Mouse (Mus musculus): ENCODE data around the gene Tbc1d10a. TPM values are rescaled to one million over a fixed set of nuclear protein-coding genes. Genes with fewer than 3 reads are reported as not detected.
A peak's percentile ranks its signal among the peaks of the same experiment; 100 is the strongest.
"Not testable (repeated sequence)": the region's sequence is repeated elsewhere in the genome, so short reads cannot be mapped to it uniquely, and the experiment has no call there.

The Tbc1d10a gene
- total and polyA plus RNA-seq, 2 experiments from 2014 or later = 31.9 to 48.4 TPM

GRCm38 (mm10) chr11:4166467-4167090, 20.0 kb upstream of the Tbc1d10a start:
- Histone ChIP-seq H3K9ac (replicated peaks; ENCODE audit: low read length, poor library complexity, severe bottlenecking) (no peak overlapping the region), H3K27me3 (ENCODE audit: insufficient read depth, low read length) (no peaks in the 10 kb centered on the region), H3K36me3 (ENCODE audit: insufficient read depth, low read length) (peaks cover 66% of the 10 kb centered on the region), H3K4me1 (ENCODE audit: insufficient read depth, low read length) (peaks cover under 1% of the 10 kb centered on the region; the same call in 1 of the 2 replicates), H3K27ac (ENCODE audit: low read depth, low read length) (no peak overlapping the region), H3K4me3 (ENCODE audit: low read depth, low read length) (no peak overlapping the region), H3K9me3 (ENCODE audit: low read length) (no peaks in the 10 kb centered on the region), H3K4me2 (ENCODE audit: low read depth, low read length, poor library complexity, severe bottlenecking) (no peak overlapping the region)
- 92% methylated on average over 7 of the region's 7 CpGs for WGBS
- DNase-seq (ENCODE audit: low spot score) = no peak
- no peak for TF ChIP-seq CTCF (IDR thresholded peaks at IDR 0.05)
- no peak for ATAC-seq (ENCODE audit: low FRiP score)

GRCm38 (mm10) chr11:4174586-4174985, 12.0 kb upstream of the Tbc1d10a start:
- no peaks in the 10 kb centered on the region for H3K4me1 ChIP-seq (ENCODE audit: insufficient read depth, low read length)
- H3K4me2 ChIP-seq (ENCODE audit: low read depth, low read length, poor library complexity, severe bottlenecking) = no peak overlapping the region
- no peak overlapping the region for H3K4me3 ChIP-seq (ENCODE audit: low read depth, low read length)
- no peak overlapping the region for H3K27ac ChIP-seq (ENCODE audit: low read depth, low read length)
- H3K27me3 ChIP-seq (ENCODE audit: insufficient read depth, low read length) = no peaks in the 10 kb centered on the region
- ATAC-seq (ENCODE audit: low FRiP score) = peak; percentile 65; the same call in 1 of the 2 replicates
- no peaks in the 10 kb centered on the region for H3K9me3 ChIP-seq (ENCODE audit: low read length)
- H3K36me3 ChIP-seq (ENCODE audit: insufficient read depth, low read length) = peaks cover 94% of the 10 kb centered on the region
- WGBS = 65% methylated on average over 5 of the region's 5 CpGs
- no peak for TF ChIP-seq CTCF (IDR thresholded peaks at IDR 0.05)
- no peak overlapping the region for H3K9ac ChIP-seq (replicated peaks; ENCODE audit: low read length, poor library complexity, severe bottlenecking)
- peak; percentile 76 for DNase-seq (ENCODE audit: low spot score)

GRCm38 (mm10) chr11:4177716-4178115, 8.9 kb upstream of the Tbc1d10a start:
- 74% methylated on average over 4 of the region's 4 CpGs for WGBS
- no peak for ATAC-seq (ENCODE audit: low FRiP score)

GRCm38 (mm10) chr11:4182061-4182460, 4.5 kb upstream of the Tbc1d10a start:
- Histone ChIP-seq H3K27me3 (ENCODE audit: insufficient read depth, low read length) (no peaks in the 10 kb centered on the region), H3K4me3 (ENCODE audit: low read depth, low read length) (no peak overlapping the region), H3K9ac (replicated peaks; ENCODE audit: low read length, poor library complexity, severe bottlenecking) (no peak overlapping the region), H3K4me2 (ENCODE audit: low read depth, low read length, poor library complexity, severe bottlenecking) (no peak overlapping the region), H3K9me3 (ENCODE audit: low read length) (no peaks in the 10 kb centered on the region), H3K27ac (ENCODE audit: low read depth, low read length) (no peak overlapping the region), H3K4me1 (ENCODE audit: insufficient read depth, low read length) (no peaks in the 10 kb centered on the region), H3K36me3 (ENCODE audit: insufficient read depth, low read length) (peaks cover 48% of the 10 kb centered on the region)
- ATAC-seq (ENCODE audit: low FRiP score) (no peak), DNase-seq (ENCODE audit: low spot score) (peak; percentile 43)
- TF ChIP-seq CTCF (IDR thresholded peaks at IDR 0.05) = no peak
- 14% methylated on average over 1 of the region's 1 CpGs for WGBS

More at GRCm38 (mm10) chr11:4177716-4178115, 8.9 kb upstream of the Tbc1d10a start:
- H3K4me2 ChIP-seq (ENCODE audit: low read depth, low read length, poor library complexity, severe bottlenecking) = no peak overlapping the region
- H3K9ac ChIP-seq (replicated peaks; ENCODE audit: low read length, poor library complexity, severe bottlenecking) = no peak overlapping the region
- no peaks in the 10 kb centered on the region for H3K27me3 ChIP-seq (ENCODE audit: insufficient read depth, low read length)
- no peak overlapping the region for H3K27ac ChIP-seq (ENCODE audit: low read depth, low read length)
- no peak for DNase-seq (ENCODE audit: low spot score)
- no peak for TF ChIP-seq CTCF (IDR thresholded peaks at IDR 0.05)
- no peaks in the 10 kb centered on the region for H3K4me1 ChIP-seq (ENCODE audit: insufficient read depth, low read length)
- H3K36me3 ChIP-seq (ENCODE audit: insufficient read depth, low read length) = peaks cover 92% of the 10 kb centered on the region
- H3K4me3 ChIP-seq (ENCODE audit: low read depth, low read length) = no peak overlapping the region
- no peaks in the 10 kb centered on the region for H3K9me3 ChIP-seq (ENCODE audit: low read length)

- no peak overlapping the region for H3K27ac ChIP-seq (ENCODE audit: low read depth, low read length)
- H3K4me2 ChIP-seq (ENCODE audit: low read depth, low read length, poor library complexity, severe bottlenecking) = no peak overlapping the region
- H3K27me3 ChIP-seq (ENCODE audit: insufficient read depth, low read length) = no peaks in the 10 kb centered on the region
- no peak overlapping the region for H3K9ac ChIP-seq (replicated peaks; ENCODE audit: low read length, poor library complexity, severe bottlenecking)
- no peak overlapping the region for H3K4me3 ChIP-seq (ENCODE audit: low read depth, low read length)
- no peaks in the 10 kb centered on the region for H3K9me3 ChIP-seq (ENCODE audit: low read length)
- peaks cover 8% of the 10 kb centered on the region for H3K4me1 ChIP-seq (ENCODE audit: insufficient read depth, low read length)
- DNase-seq (ENCODE audit: low spot score) = peak; percentile 40
- TF ChIP-seq CTCF (IDR thresholded peaks at IDR 0.05) = no peak
- no peak for ATAC-seq (ENCODE audit: low FRiP score)
- H3K36me3 ChIP-seq (ENCODE audit: insufficient read depth, low read length) = peaks cover 34% of the 10 kb centered on the region
These were observed 3.1 kb upstream of the Tbc1d10a start for GRCm38 (mm10) chr11:4183511-4183910.

GRCm38 (mm10) chr11:4184251-4184952, 2.2 kb upstream of the Tbc1d10a start:
- ATAC-seq (ENCODE audit: low FRiP score) (no peak), DNase-seq (ENCODE audit: low spot score) (no peak)
- Histone ChIP-seq H3K9me3 (ENCODE audit: low read length) (no peaks in the 10 kb centered on the region), H3K4me2 (ENCODE audit: low read depth, low read length, poor library complexity, severe bottlenecking) (no peak overlapping the region), H3K27me3 (ENCODE audit: insufficient read depth, low read length) (no peaks in the 10 kb centered on the region), H3K27ac (ENCODE audit: low read depth, low read length) (no peak overlapping the region), H3K4me1 (ENCODE audit: insufficient read depth, low read length) (peaks cover 8% of the 10 kb centered on the region), H3K9ac (replicated peaks; ENCODE audit: low read length, poor library complexity, severe bottlenecking) (no peak overlapping the region), H3K4me3 (ENCODE audit: low read depth, low read length) (no peak overlapping the region), H3K36me3 (ENCODE audit: insufficient read depth, low read length) (peaks cover 26% of the 10 kb centered on the region)
- TF ChIP-seq CTCF (IDR thresholded peaks at IDR 0.05) = peak; percentile 20; the same call in 1 of the 2 replicates
- WGBS = 80% methylated on average over 4 of the region's 4 CpGs

- not testable (repeated sequence) for H3K9me3 ChIP-seq (ENCODE audit: low read length); H3K4me2 ChIP-seq (ENCODE audit: low read depth, low read length, poor library complexity, severe bottlenecking); H3K9ac ChIP-seq (replicated peaks; ENCODE audit: low read length, poor library complexity, severe bottlenecking); H3K27me3 ChIP-seq (ENCODE audit: insufficient read depth, low read length); H3K4me1 ChIP-seq (ENCODE audit: insufficient read depth, low read length); DNase-seq (ENCODE audit: low spot score); H3K27ac ChIP-seq (ENCODE audit: low read depth, low read length); H3K4me3 ChIP-seq (ENCODE audit: low read depth, low read length); ATAC-seq (ENCODE audit: low FRiP score)
- H3K36me3 ChIP-seq (ENCODE audit: insufficient read depth, low read length) = peaks cover 17% of the 10 kb centered on the region
- WGBS = 99% methylated on average over 6 of the region's 6 CpGs
These were observed 1.1 kb upstream of the Tbc1d10a start for GRCm38 (mm10) chr11:4185480-4185879.

Measured in midbrain, postnatal 0 days (tissue).